ENCODE assay signal across 8 mouse cellular contexts in genomic region chr11:119919897-119920296, GRCm38 (mm10). TPM values are rescaled to one million over a fixed set of nuclear protein-coding genes. Genes with fewer than 3 reads are reported as not detected.
DNase-seq lines count a peak whose midpoint lies in the region; ATAC-seq and TF ChIP-seq lines count a peak whose summit lies in the region.

No protein-coding gene starts in this region.

- no peak overlapping the region for H3K4me2 ChIP-seq in hindbrain, postnatal 0 days (ENCODE audit: low read depth, low read length)

- H3K4me1 ChIP-seq in cortical plate, adult 2 months (ENCODE audit: control insufficient read depth, insufficient read depth, low read length) = no peaks in the 10 kb centered on the region
- H3K4me1 ChIP-seq in hindbrain, postnatal 0 days (ENCODE audit: insufficient read depth, low read length) = 0 out of 2 replicates have a peak, but pooled peaks cover 1% of the 10 kb centered on the region
- peaks cover 20% of the 10 kb centered on the region for H3K4me1 ChIP-seq in lung, adult 2 months (ENCODE audit: control insufficient read depth, insufficient read depth, low read length)

- no peaks in the 10 kb centered on the region for H3K27me3 ChIP-seq in hindbrain, postnatal 0 days (ENCODE audit: insufficient read depth, low read length)

- no peak for TF ChIP-seq POLR2A in cortical plate, adult 2 months (IDR thresholded peaks at IDR 0.05; ENCODE audit: extremely low read depth, insufficient read depth, low read length)
- no peak for TF ChIP-seq POLR2A in lung, adult 2 months (IDR thresholded peaks at IDR 0.05; ENCODE audit: borderline replicate concordance, extremely low read depth, low read depth, low read length)

- peak; percentile 78 for TF ChIP-seq CTCF in cortical plate, adult 2 months (IDR thresholded peaks at IDR 0.05; ENCODE audit: extremely low read depth, insufficient read depth, low read length)
- TF ChIP-seq CTCF in hindbrain, postnatal 0 days (IDR thresholded peaks at IDR 0.05; ENCODE audit: low read depth) = peak; percentile 98
- peak; percentile 79 for TF ChIP-seq CTCF in lung, adult 2 months (IDR thresholded peaks at IDR 0.05; ENCODE audit: insufficient read depth, low read length)

- H3K9me3 ChIP-seq in hindbrain, postnatal 0 days (ENCODE audit: low read length) = no peaks in the 10 kb centered on the region

- peak; percentile 61 for DNase-seq in gastrocnemius, adult 18-20 months (ENCODE audit: low spot score)
- no peak for DNase-seq in gastrocnemius, postnatal 25 days
- peak; percentile 59 for DNase-seq in urinary bladder, postnatal 25 days (ENCODE audit: low spot score)
- no peak for DNase-seq in urinary bladder, adult 2 months (ENCODE audit: low spot score)
- peak; percentile 82 for DNase-seq in hindbrain, postnatal 0 days (ENCODE audit: low spot score)
- DNase-seq in lung, adult 2 months = peak; percentile 67
- peak; percentile 57 to 87 for DNase-seq in spleen, postnatal 10 days (ENCODE audit: low spot score in 2 of 2)

- peaks cover 27% of the 10 kb centered on the region for H3K36me3 ChIP-seq in hindbrain, postnatal 0 days (ENCODE audit: insufficient read depth, low read length)

- 66% methylated on average over 8 of the region's 8 CpGs for WGBS in hindbrain, postnatal 0 days
- WGBS in lung, adult 2 months = 67% methylated on average over 8 of the region's 8 CpGs

- H3K4me3 ChIP-seq in cortical plate, adult 2 months (ENCODE audit: insufficient read depth, low read length) = no peak overlapping the region
- no peak overlapping the region for H3K4me3 ChIP-seq in hindbrain, postnatal 0 days (ENCODE audit: low read length)
- H3K4me3 ChIP-seq in lung, adult 2 months (replicated peaks; ENCODE audit: extremely low read depth, low read depth, low read length) = no peak overlapping the region

- H3K27ac ChIP-seq in cortical plate, adult 2 months (ENCODE audit: insufficient read depth, low read length) = no peak overlapping the region
- no peak overlapping the region for H3K27ac ChIP-seq in hindbrain, postnatal 0 days

- no peak overlapping the region for H3K9ac ChIP-seq in hindbrain, postnatal 0 days (replicated peaks; ENCODE audit: low read length)

- peak; percentile 58 for ATAC-seq in hindbrain, postnatal 0 days

RNA-seq across cellular contexts. Expression of gene Chmp6, which starts 6.7 kb away (rescaled TPM):
- 10 to 100 TPM; 32.7 to 33.3 TPM for total RNA-seq in gastrocnemius, adult 18-20 months (2021)
- total RNA-seq in gastrocnemius, postnatal 25 days (2021) = 10 to 100 TPM; 25.6 to 28.2 TPM
- polyA plus RNA-seq in urinary bladder, adult 2 months (2012; rRNA removed) = 35.3 and 38.0 TPM in 2 replicates
- polyA plus RNA-seq in cortical plate, adult 2 months (2012; rRNA removed) = 44.2 and 48.1 TPM in 2 replicates
- total RNA-seq in hindbrain, postnatal 0 days (2014; rRNA removed) = 102 and 117 TPM in 2 replicates
- polyA plus RNA-seq in hindbrain, postnatal 0 days (2015; fragmentation: Nextera tagmentation; extraction: Ambion mirVana) = 115 and 118 TPM in 2 replicates
- 50.2 and 51.0 TPM in 2 replicates for polyA plus RNA-seq in lung, adult 2 months (2012; rRNA removed)

RNA-seq across cellular contexts. Expression of gene Baiap2, which starts 22.7 kb away (rescaled TPM):
- 1 to 10 TPM; 1.1 to 1.9 TPM for total RNA-seq in gastrocnemius, adult 18-20 months (2021)
- 1 to 10 TPM; 2.2 to 3.4 TPM for total RNA-seq in gastrocnemius, postnatal 25 days (2021)
- polyA plus RNA-seq in urinary bladder, adult 2 months (2012; rRNA removed) = 35.1 and 39.0 TPM in 2 replicates
- polyA plus RNA-seq in cortical plate, adult 2 months (2012; rRNA removed) = 234 and 253 TPM in 2 replicates
- 45.9 and 62.4 TPM in 2 replicates for total RNA-seq in hindbrain, postnatal 0 days (2014; rRNA removed)
- polyA plus RNA-seq in hindbrain, postnatal 0 days (2015; fragmentation: Nextera tagmentation; extraction: Ambion mirVana) = 30.8 and 31.5 TPM in 2 replicates
- 83.7 and 92.9 TPM in 2 replicates for polyA plus RNA-seq in lung, adult 2 months (2012; rRNA removed)

Comparison
In these comparisons a context has a peak if more than half of its experiments do, and no peak if none do; other contexts are left out.
1. DNase-seq: peak in gastrocnemius, adult 18-20 months (single experiment), urinary bladder, postnatal 25 days (single experiment), hindbrain, postnatal 0 days (single experiment), lung, adult 2 months (single experiment) and spleen, postnatal 10 days (2 of 2); none in gastrocnemius, postnatal 25 days (single experiment) and urinary bladder, adult 2 months (single experiment).
2. Peak in every context shown above with its lines, with median percentiles within 50 percentile points of each other: CTCF ChIP-seq.